Mouse (Mus musculus) lung, postnatal 0 days (tissue): ENCODE data around the gene Synj2.

Experiments used
- CTCF ChIP-seq: IDR thresholded peaks from 2 replicates; pipeline ENCODE4 v1.5.1; 2016; ENCODE audit warnings: antibody characterized with exemption, mild to moderate bottlenecking
- EP300 ChIP-seq: IDR thresholded peaks from 2 replicates; pipeline ENCODE4 v1.6.1; 2016; ENCODE audit warnings: antibody characterized with exemption, mild to moderate bottlenecking, control low read depth

DNA sequence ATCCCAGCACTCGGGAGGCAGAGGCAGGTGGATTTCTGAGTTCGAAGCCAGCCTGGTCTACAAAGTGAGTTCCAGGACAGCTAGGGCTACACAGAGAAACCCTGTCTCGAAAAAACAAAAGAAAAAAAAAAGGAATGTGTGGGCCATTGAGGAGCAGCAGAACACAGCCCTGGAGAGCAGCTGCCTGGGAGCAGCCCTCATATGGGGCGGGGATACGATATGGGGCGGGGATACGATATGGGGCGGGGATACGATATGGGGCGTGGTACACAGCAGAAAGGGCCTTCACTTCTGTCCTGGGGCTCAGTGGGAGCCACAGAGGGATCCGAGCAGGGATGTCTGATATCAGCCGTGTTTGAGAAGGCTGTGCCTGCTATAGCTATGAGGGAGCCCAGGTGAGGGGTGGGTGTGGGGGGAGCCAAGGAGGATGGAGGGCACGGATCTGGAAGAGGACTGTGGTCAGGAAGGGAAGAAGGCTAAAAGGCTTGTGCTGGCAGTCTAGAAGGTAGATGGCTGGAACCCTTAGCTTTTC lies 43.7 kb downstream of the Synj2 start:
- no peak for TF ChIP-seq CTCF
- no peak for TF ChIP-seq EP300
